ENCODE assay signal across 1 mouse cellular context in the genomic region with DNA sequence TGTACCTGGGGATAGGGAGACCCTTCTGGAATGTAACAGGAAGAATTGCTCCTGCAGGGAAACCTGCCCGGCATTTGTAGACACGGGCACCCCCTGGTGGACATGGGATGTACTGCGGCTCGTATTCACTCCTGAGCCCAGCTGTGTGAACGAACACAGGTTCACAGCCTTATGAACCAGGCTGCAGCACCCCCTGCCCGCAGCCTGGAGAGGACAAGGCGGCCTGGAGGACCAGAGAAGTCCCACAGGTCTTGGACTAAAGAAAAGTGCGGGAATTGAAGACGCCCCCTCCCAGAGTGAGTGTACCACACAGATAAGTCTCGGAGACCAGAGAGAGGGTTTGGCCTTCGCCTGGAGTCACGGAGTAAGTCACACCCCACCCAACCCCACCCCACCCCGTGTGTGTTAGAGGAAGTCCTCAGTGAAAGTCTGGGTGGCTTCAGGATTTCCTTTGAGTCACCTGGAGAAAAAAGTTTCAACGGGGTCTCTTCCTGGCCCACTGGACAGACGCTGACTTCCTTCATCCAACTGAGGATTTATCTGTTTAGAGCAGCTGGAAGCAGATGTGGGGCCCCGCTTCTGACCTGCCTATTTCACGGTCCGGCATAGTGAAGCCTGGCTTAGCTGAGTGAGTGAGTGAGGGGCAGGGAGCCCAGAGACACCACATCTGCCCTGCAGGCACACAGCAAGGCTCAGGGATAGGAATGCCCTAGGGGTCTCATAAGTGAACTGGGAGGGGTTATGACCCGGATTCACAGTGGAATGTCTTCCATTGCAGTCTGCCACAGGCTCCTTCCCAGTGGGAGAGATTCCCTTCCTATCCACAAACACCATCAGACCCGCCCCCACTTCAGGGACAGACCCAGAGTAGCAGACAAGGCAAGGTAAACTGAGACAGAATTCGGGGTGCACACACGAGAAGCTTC.
A peak's percentile ranks its signal among the peaks of the same experiment; 100 is the strongest.
TF ChIP-seq lines count a peak whose summit lies in the region.

No protein-coding gene starts in this region.

TF ChIP-seq in MEL, 35 proteins besides CTCF, POLR2A, EP300 and RAD21 (continued from another document):
- TF ChIP-seq GABPA (IDR thresholded peaks at IDR 0.05; ENCODE audit: low read depth, low read length) (no peak), HCFC1 (IDR thresholded peaks at IDR 0.05; ENCODE audit: low read depth, low read length) (peak; percentile 58; the same call in 1 of the 2 replicates), CHD2 (IDR thresholded peaks at IDR 0.05; ENCODE audit: low read length) (no peak), MAZ (IDR thresholded peaks at IDR 0.05; ENCODE audit: low read depth, low read length) (no peak; the same call in 1 of the 2 replicates), ZKSCAN1 (IDR thresholded peaks at IDR 0.05; ENCODE audit: low read depth, low read length) (no peak), SMC3 (IDR thresholded peaks at IDR 0.05; ENCODE audit: low read depth, low read length) (peak; percentile 69), RCOR1 (IDR thresholded peaks at IDR 0.05; ENCODE audit: low read depth, low read length) (0 out of 2 replicates have a peak, but pooled peaks have one; percentile 27), MYC (IDR thresholded peaks at IDR 0.05; ENCODE audit: low read depth, low read length) (no peak), MYB (IDR thresholded peaks at IDR 0.05; ENCODE audit: low read depth, low read length) (no peak), MAFK (IDR thresholded peaks at IDR 0.05; ENCODE audit: borderline replicate concordance, low read depth, low read length) (no peak), JUND (IDR thresholded peaks at IDR 0.05; ENCODE audit: low read depth, low read length) (no peak), POLR2AphosphoS2 (IDR thresholded peaks at IDR 0.05; ENCODE audit: low read length) (no peak), UBTF (IDR thresholded peaks at IDR 0.05; ENCODE audit: borderline replicate concordance, insufficient read depth, low read depth, low read length) (no peak), MXI1 (IDR thresholded peaks at IDR 0.05; ENCODE audit: low read depth, low read length) (0 out of 2 replicates have a peak, but pooled peaks have one; percentile 57), NELFE (IDR thresholded peaks at IDR 0.05; ENCODE audit: low read depth, low read length) (peak; percentile 21; the same call in 1 of the 2 replicates), KAT2A (conservative IDR thresholded peaks at IDR 0.05; ENCODE audit: low read depth, low read length) (no peak), E2F4 (IDR thresholded peaks at IDR 0.05; ENCODE audit: borderline replicate concordance, low read depth, low read length) (no peak), BHLHE40 (IDR thresholded peaks at IDR 0.05; ENCODE audit: borderline replicate concordance, low read depth, low read length) (no peak)
